Mouse (Mus musculus) liver, adult 2 months (tissue): ENCODE measurements around the gene Tspo. TPM values are rescaled to one million over a fixed set of nuclear protein-coding genes. Genes with fewer than 3 reads are reported as not detected.

Experiments used
- DNase-seq: peaks from one replicate; pipeline ENCODE4 v3.0.0-alpha.2; 2011; ENCODE audit warnings: low read depth, low spot score; ENCODE audit errors: extremely low read depth
- H3K27ac ChIP-seq: fragments of 200-500 bp; replicated peaks from 2 replicates; pipeline ENCODE4 v1.5.1; 2012; ENCODE audit warnings: low read depth, mild to moderate bottlenecking, control low read depth, inconsistent platforms, low read length; ENCODE audit not compliant: insufficient read depth
- H3K27me3 ChIP-seq: fragments of 200-500 bp; 2 replicates; pipeline ENCODE4 v1.6.1; 2012; ENCODE audit warnings: mild to moderate bottlenecking, moderate library complexity, low read length, inconsistent platforms; ENCODE audit not compliant: control insufficient read depth, insufficient read depth
- H3K36me3 ChIP-seq: fragments of 200-500 bp; 2 replicates; pipeline ENCODE4 v1.6.1; 2012; ENCODE audit warnings: low read length, inconsistent platforms; ENCODE audit not compliant: control insufficient read depth, insufficient read depth
- H3K4me1 ChIP-seq: fragments of 200-500 bp; 2 replicates; pipeline ENCODE4 v1.6.1; 2011; ENCODE audit warnings: low read length; ENCODE audit not compliant: control insufficient read depth, insufficient read depth
- H3K4me3 ChIP-seq: fragments of 200-500 bp; 2 replicates; pipeline ENCODE4 v1.5.1; 2011; ENCODE audit warnings: low read depth, mild to moderate bottlenecking, control low read depth, low read length, moderate library complexity; ENCODE audit not compliant: insufficient read depth
- H3K79me2 ChIP-seq: fragments of 200-500 bp; 2 replicates; pipeline ENCODE4 v1.6.1; 2012; ENCODE audit warnings: inconsistent platforms, mild to moderate bottlenecking, low read length, moderate library complexity; ENCODE audit not compliant: control insufficient read depth, insufficient read depth
- H3K9ac ChIP-seq: fragments of 200-500 bp; 2 replicates; pipeline ENCODE4 v1.6.1; 2012; ENCODE audit warnings: low read depth, mild to moderate bottlenecking, control low read depth, inconsistent platforms, low read length
- CTCF ChIP-seq: fragments of 200-500 bp; IDR thresholded peaks from 2 replicates; pipeline ENCODE4 v1.5.1; 2011; ENCODE audit warnings: low read depth, low read length, control low read depth
- POLR2A ChIP-seq: fragments of 200-500 bp; IDR thresholded peaks from 2 replicates; pipeline ENCODE4 v1.6.1; 2011; ENCODE audit warnings: low read length, control low read depth; ENCODE audit not compliant: insufficient read depth; ENCODE audit errors: extremely low read depth
- WGBS: fragments of 180-500 bp; shearing (Covaris S2); methylation state at CpG from one replicate; pipeline ENCODE4 v1.1.7; 2018; 5-methylcytosine and 5-hydroxymethylcytosine counted together
- polyA plus RNA-seq: library from polyadenylated mRNA; depleted of rRNA; stranded (reverse); fragments of >200 nt; gene quantifications from 2 replicates; pipeline ENCODE4 v1.2.3, GENCODE M21; 2012
- total RNA-seq: library from RNA; depleted of rRNA; stranded (reverse); fragments of >200 nt; gene quantifications from 2 replicates; pipeline ENCODE4 v1.2.3, GENCODE M21; 2014

The Tspo gene
- total and polyA plus RNA-seq, 2 experiments: 123 to 283 TPM

- no peaks in the 10 kb centered on the region for H3K27me3 ChIP-seq
- H3K4me3 ChIP-seq: no peak overlapping the region
- 89% methylated on average over 6 of the region's 6 CpGs for WGBS
- no peak overlapping the region for H3K27ac ChIP-seq
- TF ChIP-seq CTCF: no peak
- TF ChIP-seq POLR2A: no peak
- H3K9ac ChIP-seq: no peak overlapping the region
- H3K79me2 ChIP-seq: 0 out of 2 replicates have a peak, but pooled peaks cover under 1% of the 10 kb centered on the region
- H3K36me3 ChIP-seq: peaks cover 1% of the 10 kb centered on the region; the same call in 1 of the 2 replicates
- no peaks in the 10 kb centered on the region for H3K4me1 ChIP-seq
- DNase-seq: no peak
Measured at GRCm38 (mm10) chr15:83584741-83585220, 21.4 kb downstream of the Tspo start.

GRCm38 (mm10) chr15:83590841-83591240 is 27.4 kb downstream of the Tspo start:
- DNase-seq: no peak
- Histone ChIP-seq H3K4me1 (peaks cover 8% of the 10 kb centered on the region), H3K36me3 (peaks cover 1% of the 10 kb centered on the region; the same call in 1 of the 2 replicates), H3K4me3 (no peak overlapping the region), H3K79me2 (peaks cover 2% of the 10 kb centered on the region; the same call in 1 of the 2 replicates), H3K27ac (no peak overlapping the region), H3K27me3 (no peaks in the 10 kb centered on the region), H3K9ac (no peak overlapping the region)
- 89% methylated on average over 4 of the region's 4 CpGs for WGBS
- TF ChIP-seq CTCF (no peak), POLR2A (no peak)

- Histone ChIP-seq H3K79me2 (peaks cover 2% of the 10 kb centered on the region; the same call in 1 of the 2 replicates), H3K27ac (no peak overlapping the region), H3K36me3 (no peaks in the 10 kb centered on the region), H3K9ac (no peak overlapping the region), H3K4me3 (no peak overlapping the region), H3K4me1 (peaks cover 8% of the 10 kb centered on the region), H3K27me3 (no peaks in the 10 kb centered on the region)
- no peak for DNase-seq
- 90% methylated on average over 6 of the region's 6 CpGs for WGBS
- TF ChIP-seq CTCF (no peak), POLR2A (no peak)
Measured at GRCm38 (mm10) chr15:83591758-83592157, 28.4 kb downstream of the Tspo start.

- H3K36me3 ChIP-seq: no peaks in the 10 kb centered on the region
- H3K27me3 ChIP-seq: no peaks in the 10 kb centered on the region
- H3K4me3 ChIP-seq: no peak overlapping the region
- 81% methylated on average over 8 of the region's 8 CpGs for WGBS
- H3K27ac ChIP-seq: no peak overlapping the region
- peaks cover 8% of the 10 kb centered on the region for H3K4me1 ChIP-seq
- peaks cover 2% of the 10 kb centered on the region; the same call in 1 of the 2 replicates for H3K79me2 ChIP-seq
- DNase-seq: no peak
- TF ChIP-seq POLR2A (no peak), CTCF (no peak)
- no peak overlapping the region for H3K9ac ChIP-seq
Measured at GRCm38 (mm10) chr15:83592260-83593188, 29.1 kb downstream of the Tspo start.

GRCm38 (mm10) chr15:83593189-83593585 is 29.8 kb downstream of the Tspo start:
- H3K4me3 ChIP-seq: no peak overlapping the region
- peaks cover 8% of the 10 kb centered on the region for H3K4me1 ChIP-seq
- no peaks in the 10 kb centered on the region for H3K27me3 ChIP-seq
- no peak overlapping the region for H3K27ac ChIP-seq
- TF ChIP-seq CTCF: no peak
- TF ChIP-seq POLR2A: no peak
- H3K9ac ChIP-seq: no peak overlapping the region
- peaks cover 2% of the 10 kb centered on the region; the same call in 1 of the 2 replicates for H3K79me2 ChIP-seq
- no peaks in the 10 kb centered on the region for H3K36me3 ChIP-seq
- DNase-seq: no peak
